Mouse (Mus musculus): ENCODE results near the gene Cwc22. TPM values are rescaled to one million over a fixed set of nuclear protein-coding genes. Genes with fewer than 3 reads are reported as not detected.

The Cwc22 gene
- polyA plus RNA-seq, 1 experiment from 2014 or later: 29.5 TPM

GRCm38 (mm10) chr2:77892573-77892972 is 53.6 kb downstream of the Cwc22 start:
- no peak for ATAC-seq (ENCODE audit: insufficient read depth, low FRiP score, low read depth)
- Histone ChIP-seq H3K4me1 (no peaks in the 10 kb centered on the region), H3K9ac (no peak overlapping the region), H3K27ac (no peak overlapping the region), H3K9me3 (no peaks in the 10 kb centered on the region), H3K27me3 (replicated peaks) (no peaks in the 10 kb centered on the region), H3K4me2 (no peak overlapping the region), H3K36me3 (peaks cover 16% of the 10 kb centered on the region), H3K4me3 (replicated peaks) (no peak overlapping the region)
- WGBS: 94% methylated on average over 4 of the region's 4 CpGs

- Histone ChIP-seq H3K9ac (no peak overlapping the region), H3K4me3 (replicated peaks) (no peak overlapping the region), H3K36me3 (peaks cover 15% of the 10 kb centered on the region), H3K4me2 (no peak overlapping the region), H3K27me3 (replicated peaks) (no peaks in the 10 kb centered on the region), H3K4me1 (no peaks in the 10 kb centered on the region), H3K9me3 (no peaks in the 10 kb centered on the region), H3K27ac (no peak overlapping the region)
- 93% methylated on average over 5 of the region's 5 CpGs for WGBS
- ATAC-seq (ENCODE audit: insufficient read depth, low FRiP score, low read depth): no peak
These were observed 55.2 kb downstream of the Cwc22 start for GRCm38 (mm10) chr2:77890836-77891438.

- H3K27ac ChIP-seq: no peak overlapping the region
- WGBS: 93% methylated on average over 6 of the region's 6 CpGs
These were observed 56.2 kb downstream of the Cwc22 start for GRCm38 (mm10) chr2:77889949-77890348.

GRCm38 (mm10) chr2:77889401-77889800 is 56.8 kb downstream of the Cwc22 start:
- ATAC-seq (ENCODE audit: insufficient read depth, low FRiP score, low read depth): no peak

More at GRCm38 (mm10) chr2:77889949-77890348, 56.2 kb downstream of the Cwc22 start:
- Histone ChIP-seq H3K4me1 (no peaks in the 10 kb centered on the region), H3K9ac (no peak overlapping the region), H3K4me2 (no peak overlapping the region), H3K4me3 (replicated peaks) (no peak overlapping the region), H3K36me3 (peaks cover 14% of the 10 kb centered on the region), H3K9me3 (no peaks in the 10 kb centered on the region), H3K27me3 (replicated peaks) (no peaks in the 10 kb centered on the region)
- ATAC-seq (ENCODE audit: insufficient read depth, low FRiP score, low read depth): no peak

GRCm38 (mm10) chr2:77888826-77889225 is 57.3 kb downstream of the Cwc22 start:
- H3K27me3 ChIP-seq (replicated peaks): no peaks in the 10 kb centered on the region
- H3K9ac ChIP-seq: no peak overlapping the region
- no peaks in the 10 kb centered on the region for H3K4me1 ChIP-seq
- no peak overlapping the region for H3K4me2 ChIP-seq
- peaks cover 11% of the 10 kb centered on the region; the same call in 1 of the 2 replicates for H3K36me3 ChIP-seq
- 57% methylated on average over 2 of the region's 2 CpGs for WGBS
- no peak for ATAC-seq (ENCODE audit: insufficient read depth, low FRiP score, low read depth)
- H3K4me3 ChIP-seq (replicated peaks): no peak overlapping the region
- no peak overlapping the region for H3K27ac ChIP-seq
- H3K9me3 ChIP-seq: no peaks in the 10 kb centered on the region

More at GRCm38 (mm10) chr2:77889401-77889800, 56.8 kb downstream of the Cwc22 start:
- no peak overlapping the region for H3K27ac ChIP-seq
- no peaks in the 10 kb centered on the region for H3K9me3 ChIP-seq
- no peak overlapping the region for H3K4me2 ChIP-seq
- H3K4me1 ChIP-seq: no peaks in the 10 kb centered on the region
- 92% methylated on average over 5 of the region's 5 CpGs for WGBS
- H3K27me3 ChIP-seq (replicated peaks): no peaks in the 10 kb centered on the region
- H3K4me3 ChIP-seq (replicated peaks): no peak overlapping the region
- H3K9ac ChIP-seq: no peak overlapping the region
- H3K36me3 ChIP-seq: peaks cover 11% of the 10 kb centered on the region

GRCm38 (mm10) chr2:77888056-77888455 is 58.1 kb downstream of the Cwc22 start:
- H3K9me3 ChIP-seq: no peaks in the 10 kb centered on the region
- H3K27me3 ChIP-seq (replicated peaks): no peaks in the 10 kb centered on the region
- H3K9ac ChIP-seq: no peak overlapping the region
- ATAC-seq (ENCODE audit: insufficient read depth, low FRiP score, low read depth): no peak
- H3K4me3 ChIP-seq (replicated peaks): no peak overlapping the region
- 89% methylated on average over 6 of the region's 6 CpGs for WGBS
- no peak overlapping the region for H3K4me2 ChIP-seq
- no peaks in the 10 kb centered on the region for H3K4me1 ChIP-seq
- no peak overlapping the region for H3K27ac ChIP-seq
- H3K36me3 ChIP-seq: peaks cover 11% of the 10 kb centered on the region; the same call in 1 of the 2 replicates

GRCm38 (mm10) chr2:77887166-77887565 is 59.0 kb downstream of the Cwc22 start:
- whole genome bisulfite sequencing: 96% methylated on average over 4 of the region's 4 CpGs
- Histone ChIP-seq H3K4me2 (no peak overlapping the region), H3K9ac (no peak overlapping the region), H3K9me3 (no peaks in the 10 kb centered on the region), H3K27me3 (replicated peaks) (no peaks in the 10 kb centered on the region), H3K27ac (no peak overlapping the region), H3K4me3 (replicated peaks) (no peak overlapping the region), H3K4me1 (no peaks in the 10 kb centered on the region), H3K36me3 (peaks cover 6% of the 10 kb centered on the region; the same call in 1 of the 2 replicates)
- no peak for ATAC-seq (ENCODE audit: insufficient read depth, low FRiP score, low read depth)

GRCm38 (mm10) chr2:77885491-77886130 is 60.6 kb downstream of the Cwc22 start:
- 79% methylated on average over 10 of the region's 10 CpGs for WGBS

GRCm38 (mm10) chr2:77885036-77885435 is 61.1 kb downstream of the Cwc22 start:
- no peak overlapping the region for H3K9ac ChIP-seq
- no peaks in the 10 kb centered on the region for H3K9me3 ChIP-seq
- no peak for ATAC-seq (ENCODE audit: insufficient read depth, low FRiP score, low read depth)
- no peaks in the 10 kb centered on the region for H3K36me3 ChIP-seq
- 93% methylated on average over 6 of the region's 6 CpGs for WGBS
- H3K4me1 ChIP-seq: no peaks in the 10 kb centered on the region
- H3K27ac ChIP-seq: no peak overlapping the region
- no peaks in the 10 kb centered on the region for H3K27me3 ChIP-seq (replicated peaks)
- H3K4me2 ChIP-seq: no peak overlapping the region
- no peak overlapping the region for H3K4me3 ChIP-seq (replicated peaks)

More at GRCm38 (mm10) chr2:77885491-77886130, 60.6 kb downstream of the Cwc22 start:
- Histone ChIP-seq H3K9ac (no peak overlapping the region), H3K4me3 (replicated peaks) (no peak overlapping the region), H3K9me3 (no peaks in the 10 kb centered on the region), H3K4me1 (no peaks in the 10 kb centered on the region), H3K36me3 (no peaks in the 10 kb centered on the region), H3K27ac (no peak overlapping the region), H3K27me3 (replicated peaks) (no peaks in the 10 kb centered on the region), H3K4me2 (no peak overlapping the region)
- no peak for ATAC-seq (ENCODE audit: insufficient read depth, low FRiP score, low read depth)

- H3K36me3 ChIP-seq: no peaks in the 10 kb centered on the region
These were observed 61.7 kb downstream of the Cwc22 start for GRCm38 (mm10) chr2:77884491-77884890.

GRCm38 (mm10) chr2:77882961-77883360 is 63.2 kb downstream of the Cwc22 start:
- H3K4me3 ChIP-seq (replicated peaks): no peak overlapping the region
- ATAC-seq (ENCODE audit: insufficient read depth, low FRiP score, low read depth): no peak
- H3K4me1 ChIP-seq: no peaks in the 10 kb centered on the region
- H3K27ac ChIP-seq: no peak overlapping the region
- no peaks in the 10 kb centered on the region for H3K9me3 ChIP-seq
- H3K36me3 ChIP-seq: no peaks in the 10 kb centered on the region
- H3K27me3 ChIP-seq (replicated peaks): no peaks in the 10 kb centered on the region
- WGBS: 79% methylated on average over 4 of the region's 4 CpGs
- no peak overlapping the region for H3K4me2 ChIP-seq
- no peak overlapping the region for H3K9ac ChIP-seq

More at GRCm38 (mm10) chr2:77884491-77884890, 61.7 kb downstream of the Cwc22 start:
- ATAC-seq (ENCODE audit: insufficient read depth, low FRiP score, low read depth): no peak
- no peak overlapping the region for H3K9ac ChIP-seq
- no peak overlapping the region for H3K4me3 ChIP-seq (replicated peaks)
- no peak overlapping the region for H3K27ac ChIP-seq
- no peak overlapping the region for H3K4me2 ChIP-seq
- 92% methylated on average over 3 of the region's 3 CpGs for WGBS
- H3K9me3 ChIP-seq: no peaks in the 10 kb centered on the region
- H3K27me3 ChIP-seq (replicated peaks): no peaks in the 10 kb centered on the region
- H3K4me1 ChIP-seq: no peaks in the 10 kb centered on the region

GRCm38 (mm10) chr2:77881301-77882199 is 64.6 kb downstream of the Cwc22 start:
- Histone ChIP-seq H3K36me3 (no peaks in the 10 kb centered on the region), H3K27ac (no peak overlapping the region), H3K4me3 (replicated peaks) (no peak overlapping the region), H3K4me1 (no peaks in the 10 kb centered on the region), H3K9ac (no peak overlapping the region), H3K27me3 (replicated peaks) (no peaks in the 10 kb centered on the region), H3K9me3 (no peaks in the 10 kb centered on the region), H3K4me2 (no peak overlapping the region)
- 79% methylated on average over 5 of the region's 5 CpGs for WGBS
- ATAC-seq (ENCODE audit: insufficient read depth, low FRiP score, low read depth): no peak

Measured in stomach, embryonic 15.5 days (tissue).